Mouse (Mus musculus) heart, embryonic 11.5 days (tissue): ENCODE measurements around the gene Tbc1d2. TPM values are rescaled to one million over a fixed set of nuclear protein-coding genes. Genes with fewer than 3 reads are reported as not detected.

ENCODE experiments used
- ATAC-seq: fragments of 200-750 bp; cut with Nextera tagmentation; replicated peaks from 2 replicates; pipeline ENCODE4 v1.8.0; 2017; ENCODE audit warnings: moderate library complexity; ENCODE audit not compliant: insufficient number of reproducible peaks, low FRiP score, low TSS enrichment
- H3K27ac ChIP-seq: fragments of 300-500 bp; sonication (generic); 2 replicates; pipeline ENCODE4 v1.5.1; 2014; ENCODE audit warnings: mild to moderate bottlenecking, low read depth, low read length
- H3K27me3 ChIP-seq: fragments of 300-500 bp; sonication (generic); 2 replicates; pipeline ENCODE4 v1.6.1; 2014; ENCODE audit warnings: mild to moderate bottlenecking, low read length, mixed read lengths; ENCODE audit not compliant: control insufficient read depth, insufficient read depth
- H3K36me3 ChIP-seq: fragments of 300-500 bp; sonication (generic); 2 replicates; pipeline ENCODE4 v1.6.1; 2014; ENCODE audit warnings: mild to moderate bottlenecking, low read length, moderate library complexity, mixed read lengths; ENCODE audit not compliant: control insufficient read depth, insufficient read depth
- H3K4me1 ChIP-seq: fragments of 300-500 bp; sonication (generic); 2 replicates; pipeline ENCODE4 v1.6.1; 2014; ENCODE audit warnings: low read length; ENCODE audit not compliant: control insufficient read depth, insufficient read depth
- H3K4me2 ChIP-seq: fragments of 300-500 bp; sonication (generic); 2 replicates; pipeline ENCODE4 v1.6.1; 2014; ENCODE audit warnings: mild to moderate bottlenecking, moderate library complexity
- H3K4me3 ChIP-seq: fragments of 300-500 bp; sonication (generic); 2 replicates; pipeline ENCODE4 v1.5.1; 2014; ENCODE audit warnings: low read depth, low read length
- H3K9ac ChIP-seq: fragments of 300-500 bp; sonication (generic); 2 replicates; pipeline ENCODE4 v1.6.1; 2014; ENCODE audit warnings: mild to moderate bottlenecking, low read depth, low read length, moderate library complexity
- H3K9me3 ChIP-seq: fragments of 300-500 bp; sonication (generic); replicated peaks from 2 replicates; pipeline ENCODE4 v1.6.1; 2016; ENCODE audit warnings: low read length; ENCODE audit not compliant: control insufficient read depth
- WGBS: fragments of 180-500 bp; shearing (Covaris S2); extraction: QIAGEN DNeasy Blood & Tissue Kit; methylation state at CpG from one replicate; pipeline ENCODE4 v1.1.7; 2014; ENCODE audit not compliant: insufficient replicate concordance; 5-methylcytosine and 5-hydroxymethylcytosine counted together
- polyA plus RNA-seq: library from polyadenylated mRNA; unstranded; fragments of >200 nt; fragmentation: Nextera tagmentation; extraction: Ambion mirVana; gene quantifications from 2 replicates; pipeline ENCODE4 v1.2.1, GENCODE M21; 2014

Gene Tbc1d2
- polyA plus RNA-seq, 1 experiment from 2014 or later, result 0.30 TPM

GRCm38 (mm10) chr4:46675992-46676391 is 26.0 kb upstream of the Tbc1d2 start:
- Histone ChIP-seq H3K4me1 (no peaks in the 10 kb centered on the region), H3K27me3 (0 out of 2 replicates have a peak, but pooled peaks cover 3% of the 10 kb centered on the region), H3K27ac (no peak overlapping the region), H3K36me3 (no peaks in the 10 kb centered on the region), H3K9ac (no peak overlapping the region), H3K4me2 (no peak overlapping the region), H3K4me3 (no peak overlapping the region), H3K9me3 (no peaks in the 10 kb centered on the region)
- ATAC-seq, result no peak
- WGBS, result 44% methylated on average over 4 of the region's 4 CpGs

GRCm38 (mm10) chr4:46675272-46675785 is 25.3 kb upstream of the Tbc1d2 start:
- no peaks in the 10 kb centered on the region for H3K36me3 ChIP-seq
- H3K4me1 ChIP-seq, result no peaks in the 10 kb centered on the region
- H3K4me3 ChIP-seq, result no peak overlapping the region
- no peaks in the 10 kb centered on the region for H3K9me3 ChIP-seq
- no peak overlapping the region for H3K4me2 ChIP-seq
- ATAC-seq, result no peak
- H3K27ac ChIP-seq, result no peak overlapping the region
- H3K9ac ChIP-seq, result no peak overlapping the region
- WGBS, result 75% methylated on average over 11 of the region's 11 CpGs
- 0 out of 2 replicates have a peak, but pooled peaks cover 3% of the 10 kb centered on the region for H3K27me3 ChIP-seq

- Histone ChIP-seq H3K4me1 (peaks cover 20% of the 10 kb centered on the region), H3K9me3 (no peaks in the 10 kb centered on the region), H3K27ac (peak overlapping the region; percentile 68), H3K4me2 (peak overlapping the region; percentile 39), H3K36me3 (no peaks in the 10 kb centered on the region), H3K27me3 (no peaks in the 10 kb centered on the region), H3K9ac (no peak overlapping the region), H3K4me3 (no peak overlapping the region)
- WGBS, result 52% methylated on average over 11 of the region's 11 CpGs
- ATAC-seq, result no peak
These were observed 18.6 kb upstream of the Tbc1d2 start for GRCm38 (mm10) chr4:46668620-46669019.

GRCm38 (mm10) chr4:46666420-46666819 is 16.4 kb upstream of the Tbc1d2 start:
- H3K27me3 ChIP-seq, result no peaks in the 10 kb centered on the region
- H3K9ac ChIP-seq, result no peak overlapping the region
- H3K4me1 ChIP-seq, result peaks cover 22% of the 10 kb centered on the region
- no peak overlapping the region for H3K4me2 ChIP-seq
- whole genome bisulfite sequencing, result 64% methylated on average over 5 of the region's 5 CpGs
- H3K36me3 ChIP-seq, result no peaks in the 10 kb centered on the region
- no peaks in the 10 kb centered on the region for H3K9me3 ChIP-seq
- ATAC-seq, result no peak
- no peak overlapping the region for H3K4me3 ChIP-seq
- no peak overlapping the region for H3K27ac ChIP-seq

GRCm38 (mm10) chr4:46665371-46665774 is 15.4 kb upstream of the Tbc1d2 start:
- H3K4me2 ChIP-seq, result peak overlapping the region; percentile 76
- WGBS, result under 1% methylated on average over 8 of the region's 8 CpGs
- H3K27me3 ChIP-seq, result no peaks in the 10 kb centered on the region
- H3K36me3 ChIP-seq, result no peaks in the 10 kb centered on the region
- no peak for ATAC-seq
- no peak overlapping the region for H3K9ac ChIP-seq
- no peak overlapping the region for H3K27ac ChIP-seq
- H3K4me3 ChIP-seq, result no peak overlapping the region
- H3K9me3 ChIP-seq, result no peaks in the 10 kb centered on the region
- peaks cover 22% of the 10 kb centered on the region for H3K4me1 ChIP-seq

GRCm38 (mm10) chr4:46664123-46665009 is 14.4 kb upstream of the Tbc1d2 start:
- Histone ChIP-seq H3K4me1 (peaks cover 22% of the 10 kb centered on the region), H3K4me3 (peak overlapping the region; percentile 44), H3K27me3 (no peaks in the 10 kb centered on the region), H3K27ac (peak overlapping the region; percentile 84), H3K36me3 (no peaks in the 10 kb centered on the region), H3K9me3 (no peaks in the 10 kb centered on the region), H3K4me2 (peak overlapping the region; percentile 76), H3K9ac (peak overlapping the region; percentile 83)
- WGBS, result 1% methylated on average over 34 of the region's 34 CpGs
- ATAC-seq, result peak; percentile 84

- no peak for ATAC-seq
- 74% methylated on average over 9 of the region's 9 CpGs for WGBS
These were observed 11.4 kb upstream of the Tbc1d2 start for GRCm38 (mm10) chr4:46661433-46661832.

GRCm38 (mm10) chr4:46658946-46659345 is 8.9 kb upstream of the Tbc1d2 start:
- 72% methylated on average over 5 of the region's 5 CpGs for WGBS
- Histone ChIP-seq H3K9ac (no peak overlapping the region), H3K4me1 (peaks cover 6% of the 10 kb centered on the region), H3K9me3 (no peaks in the 10 kb centered on the region), H3K27ac (no peak overlapping the region), H3K27me3 (peaks cover 3% of the 10 kb centered on the region; the same call in 1 of the 2 replicates), H3K4me2 (no peak overlapping the region), H3K4me3 (no peak overlapping the region), H3K36me3 (no peaks in the 10 kb centered on the region)
- ATAC-seq, result no peak

More at GRCm38 (mm10) chr4:46661433-46661832, 11.4 kb upstream of the Tbc1d2 start:
- no peak overlapping the region for H3K4me2 ChIP-seq
- H3K27me3 ChIP-seq, result no peaks in the 10 kb centered on the region
- no peaks in the 10 kb centered on the region for H3K9me3 ChIP-seq
- H3K4me1 ChIP-seq, result peaks cover 14% of the 10 kb centered on the region
- no peak overlapping the region for H3K27ac ChIP-seq
- H3K36me3 ChIP-seq, result no peaks in the 10 kb centered on the region
- no peak overlapping the region for H3K9ac ChIP-seq
- no peak overlapping the region for H3K4me3 ChIP-seq
